Mouse (Mus musculus): ENCODE data around the gene Polq.

- TF ChIP-seq GATA1 (IDR thresholded peaks at IDR 0.05; ENCODE audit: borderline replicate concordance, low read length) (no peak), FLI1 (IDR thresholded peaks at IDR 0.05; ENCODE audit: low read length) (no peak)
Observed at GRCm38 (mm10) chr16:36983796-36984195, 27.8 kb upstream of the Polq start.

Data from megakaryocyte, embryonic 14.5 days (primary cell).